ENCODE assay signal across 11 mouse cellular contexts in the genomic region with DNA sequence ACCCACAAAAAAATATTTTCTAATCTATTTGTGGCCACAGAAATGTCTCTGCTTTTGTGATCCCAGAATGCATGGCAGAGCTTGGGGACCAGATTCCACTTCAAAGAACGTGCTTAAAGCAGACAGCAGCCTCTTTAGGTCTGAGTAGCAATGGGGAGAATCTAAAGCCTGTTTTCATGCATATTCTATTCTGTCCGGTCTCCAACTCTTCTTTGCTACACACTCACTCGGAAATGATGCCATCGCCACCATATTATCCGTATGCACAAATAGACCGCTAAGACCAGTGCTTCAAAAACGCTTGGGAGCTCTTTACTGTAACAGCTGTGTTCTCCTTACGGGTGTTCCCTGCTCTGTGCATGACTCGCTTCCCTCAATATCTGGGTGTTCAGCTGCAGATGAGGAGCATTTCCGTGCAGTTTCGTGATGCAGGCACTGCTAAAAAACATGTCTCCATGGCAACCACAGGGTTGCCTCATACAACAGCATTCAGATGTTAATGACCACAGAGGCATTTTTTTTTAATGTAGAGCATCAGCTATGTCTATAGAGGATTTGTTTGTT.
DNase-seq lines count a peak whose midpoint lies in the region; ATAC-seq and TF ChIP-seq lines count a peak whose summit lies in the region.
"Had no signal": no experiment of that assay in that cellular context is flagged by ENCODE, and none has a peak within 500 bp of the region (broad histone marks: within the 10 kb centered on the region; RNA-seq: fewer than 3 reads in every experiment).

No protein-coding gene starts in this region.

- TF ChIP-seq POLR2A in kidney, adult 2 months (IDR thresholded peaks at IDR 0.05; ENCODE audit: low read depth, low read length) = no peak

- H3K4me2 ChIP-seq in hindbrain, postnatal 0 days (ENCODE audit: low read depth, low read length) = no peak overlapping the region
- peak overlapping the region; percentile 6; the same call in 1 of the 2 replicates for H3K4me2 ChIP-seq in neural tube, embryonic 14.5 days (ENCODE audit: low read depth, low read length)

- WGBS in forebrain, embryonic 10.5 days = 84% methylated on average over 11 of the region's 11 CpGs
- 36% methylated on average over 11 of the region's 11 CpGs for WGBS in hindbrain, postnatal 0 days
- WGBS in neural tube, embryonic 14.5 days = 43% methylated on average over 11 of the region's 11 CpGs
- WGBS in kidney, adult 2 months = 85% methylated on average over 11 of the region's 11 CpGs

- no peak overlapping the region for H3K9ac ChIP-seq in hindbrain, postnatal 0 days (replicated peaks; ENCODE audit: low read length)
- no peak overlapping the region for H3K9ac ChIP-seq in neural tube, embryonic 14.5 days (replicated peaks; ENCODE audit: low read depth, low read length)

- peaks cover 19% of the 10 kb centered on the region for H3K4me1 ChIP-seq in forebrain, embryonic 10.5 days
- no peaks in the 10 kb centered on the region for H3K4me1 ChIP-seq in hindbrain, postnatal 0 days (ENCODE audit: insufficient read depth, low read length)
- H3K4me1 ChIP-seq in neural tube, embryonic 14.5 days (ENCODE audit: control insufficient read depth, insufficient read depth, low read length) = peaks cover 3% of the 10 kb centered on the region; the same call in 1 of the 2 replicates
- no peaks in the 10 kb centered on the region for H3K4me1 ChIP-seq in kidney, adult 2 months (ENCODE audit: control insufficient read depth, insufficient read depth, low read length)

- no peak for TF ChIP-seq CTCF in hindbrain, postnatal 0 days (IDR thresholded peaks at IDR 0.05; ENCODE audit: low read depth)
- TF ChIP-seq CTCF in kidney, adult 2 months (conservative IDR thresholded peaks at IDR 0.05; ENCODE audit: insufficient read depth, insufficient read length, low read depth, low read length) = no peak

- peak; percentile 9 to 48 for DNase-seq in layer of hippocampus, adult 18-20 months (ENCODE audit: low spot score in 2 of 2)
- DNase-seq in layer of hippocampus, adult 9-10 months (ENCODE audit: low spot score) = no peak
- no peak for DNase-seq in forebrain, embryonic 10.5 days (ENCODE audit: extremely low spot score, low spot score)
- peak; percentile 76 for DNase-seq in hindbrain, postnatal 0 days (ENCODE audit: low spot score)
- DNase-seq in embryo, embryonic 11 days = no peak
- no peak for DNase-seq in kidney, adult 2 months
- DNase-seq in urinary bladder, postnatal 10 days (ENCODE audit: low spot score) = no peak
- DNase-seq: cerebellum, postnatal 36 days; kidney, postnatal 4 days; lung, postnatal 36 days had no signal

- H3K4me3 ChIP-seq in forebrain, embryonic 10.5 days = no peak overlapping the region
- no peak overlapping the region for H3K4me3 ChIP-seq in hindbrain, postnatal 0 days (ENCODE audit: low read length)
- H3K4me3 ChIP-seq in neural tube, embryonic 14.5 days (ENCODE audit: low read depth, low read length) = no peak overlapping the region
- no peak overlapping the region for H3K4me3 ChIP-seq in kidney, adult 2 months (ENCODE audit: insufficient read depth, low read depth, low read length)

- peak; percentile 89; the same call in 1 of the 2 replicates for ATAC-seq in hindbrain, postnatal 0 days
- peak; percentile 76 for ATAC-seq in neural tube, embryonic 14.5 days (ENCODE audit: low read depth)

- 0 out of 2 replicates have a peak overlapping the region, but pooled peaks have one; percentile 11 for H3K27ac ChIP-seq in forebrain, embryonic 10.5 days
- peak overlapping the region; percentile 74 for H3K27ac ChIP-seq in hindbrain, postnatal 0 days
- H3K27ac ChIP-seq in neural tube, embryonic 14.5 days (ENCODE audit: low read depth, low read length) = peak overlapping the region; percentile 18; the same call in 1 of the 2 replicates
- no peak overlapping the region for H3K27ac ChIP-seq in kidney, adult 2 months (ENCODE audit: insufficient read depth, low read depth, low read length)

- H3K27me3 ChIP-seq in forebrain, embryonic 10.5 days (ENCODE audit: poor library complexity, severe bottlenecking) = no peaks in the 10 kb centered on the region
- no peaks in the 10 kb centered on the region for H3K27me3 ChIP-seq in hindbrain, postnatal 0 days (ENCODE audit: insufficient read depth, low read length)
- H3K27me3 ChIP-seq in neural tube, embryonic 14.5 days (ENCODE audit: control insufficient read depth, insufficient read depth, low read length) = no peaks in the 10 kb centered on the region
- no peaks in the 10 kb centered on the region for H3K27me3 ChIP-seq in kidney, adult 2 months (replicated peaks; ENCODE audit: control insufficient read depth, insufficient read depth, low read length)

- no peaks in the 10 kb centered on the region for H3K36me3 ChIP-seq in forebrain, embryonic 10.5 days (replicated peaks)
- no peaks in the 10 kb centered on the region for H3K36me3 ChIP-seq in hindbrain, postnatal 0 days (ENCODE audit: insufficient read depth, low read length)
- no peaks in the 10 kb centered on the region for H3K36me3 ChIP-seq in neural tube, embryonic 14.5 days (ENCODE audit: control insufficient read depth, insufficient read depth, low read length)
- H3K36me3 ChIP-seq in kidney, adult 2 months (ENCODE audit: control insufficient read depth, insufficient read depth, low read length) = no peaks in the 10 kb centered on the region

- H3K9me3 ChIP-seq in forebrain, embryonic 10.5 days = no peaks in the 10 kb centered on the region
- no peaks in the 10 kb centered on the region for H3K9me3 ChIP-seq in hindbrain, postnatal 0 days (ENCODE audit: low read length)
- H3K9me3 ChIP-seq in neural tube, embryonic 14.5 days (ENCODE audit: control insufficient read depth, low read length) = no peaks in the 10 kb centered on the region

Comparison
In these comparisons a context has a peak if more than half of its experiments do, and no peak if none do; other contexts are left out.
1. DNase-seq: peak in layer of hippocampus, adult 18-20 months (2 of 2) and hindbrain, postnatal 0 days (single experiment); none in layer of hippocampus, adult 9-10 months (single experiment), forebrain, embryonic 10.5 days (single experiment), embryo, embryonic 11 days (single experiment), kidney, adult 2 months (single experiment) and urinary bladder, postnatal 10 days (single experiment).